Mouse (Mus musculus) NIH3T3 (cell line): ENCODE data around the gene Gm20816.
"Not testable (repeated sequence)": the region's sequence is repeated elsewhere in the genome, so short reads cannot be mapped to it uniquely, and the experiment has no call there.

ENCODE experiments used
- DNase-seq: peaks from one replicate; pipeline ENCODE4 v3.0.0-alpha.2; 2012; ENCODE audit warnings: low read depth

Gene Gm20816

GRCm38 (mm10) chrY:68537655-68538054, at the start of gene Gm20816:
Gene Gm20816, plus strand, starts transcription at chrY:68537955.
- DNase-seq = not testable (repeated sequence)
